Mouse (Mus musculus): ENCODE measurements around the gene Rcl1. TPM values are rescaled to one million over a fixed set of nuclear protein-coding genes. Genes with fewer than 3 reads are reported as not detected.
A peak's percentile ranks its signal among the peaks of the same experiment; 100 is the strongest.

The Rcl1 gene
- polyA plus RNA-seq, 1 experiment from 2014 or later: 53.5 TPM

GRCm38 (mm10) chr19:29185122-29185521 is 83.9 kb downstream of the Rcl1 start:
- H3K27me3 ChIP-seq (ENCODE audit: control insufficient read depth, insufficient read depth, low read length): no peaks in the 10 kb centered on the region
- H3K36me3 ChIP-seq (ENCODE audit: control insufficient read depth, insufficient read depth, low read length): no peaks in the 10 kb centered on the region
- no peaks in the 10 kb centered on the region for H3K4me1 ChIP-seq (ENCODE audit: control insufficient read depth, insufficient read depth, low read length)
- no peak overlapping the region for H3K9ac ChIP-seq (ENCODE audit: low read length)
- no peak overlapping the region for H3K4me2 ChIP-seq (ENCODE audit: low read depth, low read length)
- no peak for ATAC-seq (ENCODE audit: insufficient read depth, low FRiP score)
- no peak overlapping the region for H3K27ac ChIP-seq (ENCODE audit: low read length)
- no peaks in the 10 kb centered on the region for H3K9me3 ChIP-seq (replicated peaks; ENCODE audit: control insufficient read depth, low read length)
- no peak overlapping the region for H3K4me3 ChIP-seq (replicated peaks; ENCODE audit: low read length)
- 55% methylated on average over 7 of the region's 7 CpGs for WGBS

- Histone ChIP-seq H3K9me3 (replicated peaks; ENCODE audit: control insufficient read depth, low read length) (no peaks in the 10 kb centered on the region), H3K27ac (ENCODE audit: low read length) (no peak overlapping the region), H3K4me3 (replicated peaks; ENCODE audit: low read length) (no peak overlapping the region), H3K36me3 (ENCODE audit: control insufficient read depth, insufficient read depth, low read length) (no peaks in the 10 kb centered on the region), H3K4me2 (ENCODE audit: low read depth, low read length) (no peak overlapping the region), H3K27me3 (ENCODE audit: control insufficient read depth, insufficient read depth, low read length) (no peaks in the 10 kb centered on the region), H3K4me1 (ENCODE audit: control insufficient read depth, insufficient read depth, low read length) (no peaks in the 10 kb centered on the region), H3K9ac (ENCODE audit: low read length) (no peak overlapping the region)
- 58% methylated on average over 9 of the region's 9 CpGs for WGBS
- ATAC-seq (ENCODE audit: insufficient read depth, low FRiP score): no peak
Observed at GRCm38 (mm10) chr19:29185552-29186232, 84.5 kb downstream of the Rcl1 start.

- Histone ChIP-seq H3K4me3 (replicated peaks; ENCODE audit: low read length) (no peak overlapping the region), H3K27me3 (ENCODE audit: control insufficient read depth, insufficient read depth, low read length) (no peaks in the 10 kb centered on the region), H3K4me1 (ENCODE audit: control insufficient read depth, insufficient read depth, low read length) (no peaks in the 10 kb centered on the region), H3K9ac (ENCODE audit: low read length) (no peak overlapping the region), H3K27ac (ENCODE audit: low read length) (no peak overlapping the region), H3K9me3 (replicated peaks; ENCODE audit: control insufficient read depth, low read length) (no peaks in the 10 kb centered on the region), H3K36me3 (ENCODE audit: control insufficient read depth, insufficient read depth, low read length) (no peaks in the 10 kb centered on the region), H3K4me2 (ENCODE audit: low read depth, low read length) (no peak overlapping the region)
- no peak for ATAC-seq (ENCODE audit: insufficient read depth, low FRiP score)
- 88% methylated on average over 2 of the region's 2 CpGs for WGBS
Observed at GRCm38 (mm10) chr19:29188879-29189278, 87.7 kb downstream of the Rcl1 start.

MicroRNAs encoded within 50 kb of the gene (microRNA counts, 519-probe panel; counts per million panel counts)
- microRNA mmu-miR-101b: 2,611 counts per million, percentile 56 among the panel's probes with 10 or more counts

Small RNA genes lying within 50 kb of the gene (microRNA-seq; reads per million reads assigned to microRNA genes)
- gene Mir101b: 2,275 reads per million, percentile 85 among the genes with 10 or more reads in this experiment

Other genes starting within 250 kb of the Rcl1 start
- gene Plpp6, start 137.4 kb upstream of the Rcl1 start, polyA plus RNA-seq (2015; fragmentation: Nextera tagmentation; extraction: Ambion mirVana): 7.6 TPM in 2 replicates
- 0.54 and 0.74 TPM in 2 replicates for gene 4430402I18Rik, start 133.6 kb upstream of the Rcl1 start, polyA plus RNA-seq (2015; fragmentation: Nextera tagmentation; extraction: Ambion mirVana)
- 34.8 and 38.4 TPM in 2 replicates for gene Cdc37l1, start 111.0 kb upstream of the Rcl1 start, polyA plus RNA-seq (2015; fragmentation: Nextera tagmentation; extraction: Ambion mirVana)
- gene Ak3, start 53.4 kb upstream of the Rcl1 start, polyA plus RNA-seq (2015; fragmentation: Nextera tagmentation; extraction: Ambion mirVana): 118 and 125 TPM in 2 replicates
- gene Jak2, start 150.5 kb downstream of the Rcl1 start, polyA plus RNA-seq (2015; fragmentation: Nextera tagmentation; extraction: Ambion mirVana): 4.4 and 5.0 TPM in 2 replicates
- gene Insl6, start 224.0 kb downstream of the Rcl1 start, polyA plus RNA-seq (2015; fragmentation: Nextera tagmentation; extraction: Ambion mirVana): 4.8 and 8.8 TPM in 2 replicates
- 0.44 TPM in 1 of 2 replicates, not detected in the other for gene Rln1, start 233.3 kb downstream of the Rcl1 start, polyA plus RNA-seq (2015; fragmentation: Nextera tagmentation; extraction: Ambion mirVana)

Data from stomach, embryonic 16.5 days (tissue).